Mouse (Mus musculus) embryonic facial prominence, embryonic 11.5 days (tissue): ENCODE results near the gene Eml6. TPM values are rescaled to one million over a fixed set of nuclear protein-coding genes. Genes with fewer than 3 reads are reported as not detected.
A peak's percentile ranks its signal among the peaks of the same experiment; 100 is the strongest.
"Not testable (repeated sequence)": the region's sequence is repeated elsewhere in the genome, so short reads cannot be mapped to it uniquely, and the experiment has no call there.

Experiments used
- ATAC-seq: fragments of 200-750 bp; cut with Nextera tagmentation; replicated peaks from 2 replicates; pipeline ENCODE4 v1.8.0; 2017; ENCODE audit warnings: low read depth; ENCODE audit not compliant: insufficient number of reproducible peaks, low FRiP score, low TSS enrichment
- DNase-seq: peaks from one replicate; pipeline ENCODE4 v3.0.0-alpha.2; 2015; ENCODE audit warnings: low spot score
- H3K27ac ChIP-seq: fragments of 300-500 bp; sonication (generic); replicated peaks from 2 replicates; pipeline ENCODE4 v1.5.1; 2014; ENCODE audit warnings: mild to moderate bottlenecking, low read depth, low read length, control low read depth
- H3K27me3 ChIP-seq: fragments of 300-500 bp; sonication (generic); 2 replicates; pipeline ENCODE4 v1.6.1; 2014; ENCODE audit warnings: mild to moderate bottlenecking, low read length, moderate library complexity, mixed read lengths; ENCODE audit not compliant: control insufficient read depth, insufficient read depth
- H3K36me3 ChIP-seq: fragments of 300-500 bp; sonication (generic); replicated peaks from 2 replicates; pipeline ENCODE4 v1.6.1; 2014; ENCODE audit warnings: low read depth, mild to moderate bottlenecking, low read length, moderate library complexity, mixed read lengths; ENCODE audit not compliant: control insufficient read depth, insufficient read depth
- H3K4me1 ChIP-seq: fragments of 300-500 bp; sonication (generic); 2 replicates; pipeline ENCODE4 v1.6.1; 2014; ENCODE audit warnings: low read length, mixed read lengths; ENCODE audit not compliant: control insufficient read depth, insufficient read depth
- H3K4me2 ChIP-seq: fragments of 300-500 bp; sonication (generic); 2 replicates; pipeline ENCODE4 v1.6.1; 2014; ENCODE audit warnings: low read depth, mild to moderate bottlenecking, control low read depth, low read length, moderate library complexity
- H3K4me3 ChIP-seq: fragments of 300-500 bp; sonication (generic); 2 replicates; pipeline ENCODE4 v1.5.1; 2014; ENCODE audit warnings: low read depth, low read length, control low read depth
- H3K9ac ChIP-seq: fragments of 300-500 bp; sonication (generic); replicated peaks from 2 replicates; pipeline ENCODE4 v1.6.1; 2014; ENCODE audit warnings: mild to moderate bottlenecking, control low read depth, low read length
- H3K9me3 ChIP-seq: fragments of 300-500 bp; sonication (generic); replicated peaks from 2 replicates; pipeline ENCODE4 v1.6.1; 2016; ENCODE audit warnings: mild to moderate bottlenecking, low read length, inconsistent platforms, mixed read lengths; ENCODE audit not compliant: control insufficient read depth
- WGBS: fragments of 180-500 bp; shearing (Covaris S2); extraction: QIAGEN DNeasy Blood & Tissue Kit; methylation state at CpG from one replicate; pipeline ENCODE4 v1.1.7; 2014; 5-methylcytosine and 5-hydroxymethylcytosine counted together
- polyA plus RNA-seq: library from polyadenylated mRNA; unstranded; fragments of >200 nt; fragmentation: Nextera tagmentation; extraction: Ambion mirVana; gene quantifications from 2 replicates; pipeline ENCODE4 v1.2.1, GENCODE M21; 2014

Gene Eml6
- polyA plus RNA-seq, 1 experiment from 2014 or later: 0.43 TPM

GRCm38 (mm10) chr11:29877981-29878380 lies 147.9 kb downstream of the Eml6 start:
- H3K36me3 ChIP-seq: no peaks in the 10 kb centered on the region
- H3K27me3 ChIP-seq: no peaks in the 10 kb centered on the region
- H3K4me3 ChIP-seq: no peak overlapping the region
- no peak overlapping the region for H3K9ac ChIP-seq
- no peak overlapping the region for H3K4me2 ChIP-seq
- 80% methylated on average over 1 of the region's 1 CpGs for WGBS
- no peaks in the 10 kb centered on the region for H3K9me3 ChIP-seq
- no peaks in the 10 kb centered on the region for H3K4me1 ChIP-seq
- H3K27ac ChIP-seq: no peak overlapping the region
- ATAC-seq (no peak), DNase-seq (no peak)

- Histone ChIP-seq H3K27me3 (no peaks in the 10 kb centered on the region), H3K4me2 (no peak overlapping the region), H3K4me3 (no peak overlapping the region), H3K9me3 (no peaks in the 10 kb centered on the region), H3K9ac (no peak overlapping the region), H3K36me3 (no peaks in the 10 kb centered on the region), H3K27ac (no peak overlapping the region), H3K4me1 (no peaks in the 10 kb centered on the region)
- DNase-seq (no peak), ATAC-seq (no peak)
- whole genome bisulfite sequencing: 53% methylated on average over 3 of the region's 3 CpGs
These were observed 148.6 kb downstream of the Eml6 start for GRCm38 (mm10) chr11:29877280-29877679.

GRCm38 (mm10) chr11:29874781-29875180 lies 151.1 kb downstream of the Eml6 start:
- H3K9me3 ChIP-seq, H3K27me3 ChIP-seq, H3K4me1 ChIP-seq, DNase-seq, H3K4me3 ChIP-seq, H3K9ac ChIP-seq, ATAC-seq, H3K36me3 ChIP-seq, H3K27ac ChIP-seq, H3K4me2 ChIP-seq: not testable (repeated sequence)
- WGBS: 89% methylated on average over 1 of the region's 1 CpGs

- Histone ChIP-seq H3K36me3 (no peaks in the 10 kb centered on the region), H3K9me3 (no peaks in the 10 kb centered on the region), H3K4me3 (no peak overlapping the region), H3K9ac (no peak overlapping the region), H3K27me3 (no peaks in the 10 kb centered on the region), H3K27ac (no peak overlapping the region), H3K4me1 (no peaks in the 10 kb centered on the region), H3K4me2 (no peak overlapping the region)
- ATAC-seq: no peak
- no peak for DNase-seq
- 90% methylated on average over 2 of the region's 2 CpGs for WGBS
These were observed 155.7 kb downstream of the Eml6 start for GRCm38 (mm10) chr11:29870174-29870573.

- ATAC-seq (no peak), DNase-seq (no peak)
- Histone ChIP-seq H3K27me3 (no peaks in the 10 kb centered on the region), H3K9ac (no peak overlapping the region), H3K4me3 (no peak overlapping the region), H3K27ac (no peak overlapping the region), H3K9me3 (no peaks in the 10 kb centered on the region), H3K4me2 (no peak overlapping the region), H3K4me1 (no peaks in the 10 kb centered on the region), H3K36me3 (no peaks in the 10 kb centered on the region)
These were observed 161.6 kb downstream of the Eml6 start for GRCm38 (mm10) chr11:29864269-29864668.

- 48% methylated on average over 2 of the region's 2 CpGs for WGBS
- Histone ChIP-seq H3K4me2 (no peak overlapping the region), H3K4me3 (no peak overlapping the region), H3K9ac (no peak overlapping the region), H3K36me3 (no peaks in the 10 kb centered on the region), H3K27me3 (no peaks in the 10 kb centered on the region), H3K9me3 (no peaks in the 10 kb centered on the region), H3K27ac (no peak overlapping the region), H3K4me1 (no peaks in the 10 kb centered on the region)
- no peak for ATAC-seq
- DNase-seq: peak; percentile 70
These were observed 164.0 kb downstream of the Eml6 start for GRCm38 (mm10) chr11:29861750-29862397.

GRCm38 (mm10) chr11:29861040-29861439 lies 164.8 kb downstream of the Eml6 start:
- ATAC-seq (no peak), DNase-seq (no peak)
- H3K27ac ChIP-seq: no peak overlapping the region
- H3K9ac ChIP-seq: no peak overlapping the region
- no peak overlapping the region for H3K4me3 ChIP-seq
- H3K36me3 ChIP-seq: no peaks in the 10 kb centered on the region
- H3K9me3 ChIP-seq: no peaks in the 10 kb centered on the region
- no peak overlapping the region for H3K4me2 ChIP-seq
- 73% methylated on average over 2 of the region's 2 CpGs for WGBS
- no peaks in the 10 kb centered on the region for H3K27me3 ChIP-seq
- H3K4me1 ChIP-seq: no peaks in the 10 kb centered on the region

- H3K27me3 ChIP-seq: no peaks in the 10 kb centered on the region
- H3K4me3 ChIP-seq: no peak overlapping the region
- H3K9ac ChIP-seq: no peak overlapping the region
- no peak overlapping the region for H3K27ac ChIP-seq
- no peak overlapping the region for H3K4me2 ChIP-seq
- no peaks in the 10 kb centered on the region for H3K9me3 ChIP-seq
- H3K4me1 ChIP-seq: no peaks in the 10 kb centered on the region
- WGBS: 80% methylated on average over 3 of the region's 3 CpGs
- H3K36me3 ChIP-seq: no peaks in the 10 kb centered on the region
- no peak for ATAC-seq
- DNase-seq: no peak
These were observed 185.1 kb downstream of the Eml6 start for GRCm38 (mm10) chr11:29840606-29841227.
